Mouse (Mus musculus) cortical plate, adult 2 months (tissue): Measurements from ENCODE around the gene Tprgl.

Experiments
- CTCF ChIP-seq: fragments of 200-500 bp; IDR thresholded peaks from 2 replicates; pipeline ENCODE4 v1.5.1; 2011; ENCODE audit warnings: mild to moderate bottlenecking, control low read depth, low read length; ENCODE audit not compliant: insufficient read depth; ENCODE audit errors: extremely low read depth
- POLR2A ChIP-seq: fragments of 200-500 bp; IDR thresholded peaks from 2 replicates; pipeline ENCODE4 v1.6.1; 2011; ENCODE audit warnings: mild to moderate bottlenecking, low read length, control low read depth; ENCODE audit not compliant: insufficient read depth; ENCODE audit errors: extremely low read depth

GRCm38 (mm10) chr4:154139671-154140181, 20.7 kb downstream of the Tprgl start:
- no peak for TF ChIP-seq CTCF
- TF ChIP-seq POLR2A = no peak
